Mouse (Mus musculus): ENCODE data around the gene Olfr1170. TPM values are rescaled to one million over a fixed set of nuclear protein-coding genes. Genes with fewer than 3 reads are reported as not detected.

The Olfr1170 gene
- not detected in 2 replicates for polyA plus RNA-seq (2015; fragmentation: Nextera tagmentation; extraction: Ambion mirVana)

DNA sequence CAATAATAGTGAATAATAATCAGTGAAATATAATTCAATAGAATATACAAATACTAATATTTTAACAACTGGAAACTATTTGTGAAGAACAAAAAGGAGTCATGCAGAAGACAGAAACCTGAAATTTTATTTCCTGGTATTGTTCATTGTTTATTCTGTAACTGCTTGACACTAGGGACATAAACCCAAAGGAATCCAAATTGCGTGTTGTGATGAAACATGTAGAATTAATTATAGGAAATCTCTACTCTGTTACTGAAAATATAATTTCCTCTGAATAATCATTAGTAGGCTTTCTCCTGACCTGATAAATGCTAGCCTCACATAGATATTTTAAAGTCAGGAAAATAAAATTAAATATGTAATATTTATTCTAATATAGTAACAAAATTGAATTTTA, at the start of gene Olfr1170:
Olfr1170 (minus strand) TSS at position 101 of the 400 bp plus-strand sequence.

DNA sequence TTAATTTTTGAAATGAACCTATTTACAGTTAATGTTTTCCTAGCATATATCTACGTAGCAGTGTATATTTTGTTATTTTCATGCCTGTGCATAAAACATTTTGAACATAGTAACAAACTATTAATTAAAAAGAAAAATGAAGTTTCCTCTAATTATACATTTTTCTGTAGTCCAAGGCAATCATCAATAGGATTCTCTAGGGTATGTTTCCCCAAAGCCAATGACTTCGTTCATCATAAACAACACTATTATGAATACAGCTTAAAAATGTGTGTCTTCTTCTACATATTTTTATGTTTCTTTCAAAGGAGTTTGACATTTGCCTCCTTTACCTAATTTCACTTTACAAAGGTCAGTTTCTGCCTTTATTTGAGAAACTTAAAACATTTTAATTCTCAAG, 46.6 kb downstream of the Olfr1170 start, which contains the start of gene Olfr1168:
Olfr1168 (plus strand) TSS at position 301 of the 400 bp plus-strand sequence.

Other genes with a start within 250 kb of the Olfr1170 start
- not detected in 2 replicates for gene Olfr1158, start 238.2 kb downstream of the Olfr1170 start, polyA plus RNA-seq (2015; fragmentation: Nextera tagmentation; extraction: Ambion mirVana)
- not detected in 2 replicates for gene Olfr1160, start 220.1 kb downstream of the Olfr1170 start, polyA plus RNA-seq (2015; fragmentation: Nextera tagmentation; extraction: Ambion mirVana)
- not detected in 2 replicates for gene Olfr1161, start 205.6 kb downstream of the Olfr1170 start, polyA plus RNA-seq (2015; fragmentation: Nextera tagmentation; extraction: Ambion mirVana)
- 0.05 TPM in 1 of 2 replicates, not detected in the other for gene Olfr73, start 190.6 kb downstream of the Olfr1170 start, polyA plus RNA-seq (2015; fragmentation: Nextera tagmentation; extraction: Ambion mirVana)
- gene Olfr1162, start 177.2 kb downstream of the Olfr1170 start, polyA plus RNA-seq (2015; fragmentation: Nextera tagmentation; extraction: Ambion mirVana): not detected in 2 replicates
- not detected in 2 replicates for gene Olfr1163, start 156.5 kb downstream of the Olfr1170 start, polyA plus RNA-seq (2015; fragmentation: Nextera tagmentation; extraction: Ambion mirVana)
- not detected in 2 replicates for gene Olfr1164, start 134.4 kb downstream of the Olfr1170 start, polyA plus RNA-seq (2015; fragmentation: Nextera tagmentation; extraction: Ambion mirVana)
- not detected in 2 replicates for gene Olfr1166, start 100.1 kb downstream of the Olfr1170 start, polyA plus RNA-seq (2015; fragmentation: Nextera tagmentation; extraction: Ambion mirVana)
- gene Olfr1167, start 73.1 kb downstream of the Olfr1170 start, polyA plus RNA-seq (2015; fragmentation: Nextera tagmentation; extraction: Ambion mirVana): not detected in 2 replicates
- gene Olfr1168, start 46.5 kb downstream of the Olfr1170 start, polyA plus RNA-seq (2015; fragmentation: Nextera tagmentation; extraction: Ambion mirVana): not detected in 2 replicates
- gene Olfr1173, start 51.5 kb upstream of the Olfr1170 start, polyA plus RNA-seq (2015; fragmentation: Nextera tagmentation; extraction: Ambion mirVana): not detected in 2 replicates
- not detected in 2 replicates for gene Olfr1174-ps, start 86.8 kb upstream of the Olfr1170 start, polyA plus RNA-seq (2015; fragmentation: Nextera tagmentation; extraction: Ambion mirVana)
- not detected in 2 replicates for gene Olfr1175-ps, start 98.9 kb upstream of the Olfr1170 start, polyA plus RNA-seq (2015; fragmentation: Nextera tagmentation; extraction: Ambion mirVana)
- gene Olfr1176, start 108.4 kb upstream of the Olfr1170 start, polyA plus RNA-seq (2015; fragmentation: Nextera tagmentation; extraction: Ambion mirVana): not detected in 2 replicates
- not detected in 2 replicates for gene Olfr1177-ps, start 118.2 kb upstream of the Olfr1170 start, polyA plus RNA-seq (2015; fragmentation: Nextera tagmentation; extraction: Ambion mirVana)
- gene Olfr1178, start 158.7 kb upstream of the Olfr1170 start, polyA plus RNA-seq (2015; fragmentation: Nextera tagmentation; extraction: Ambion mirVana): not detected in 2 replicates
- not detected in 2 replicates for gene Olfr1179, start 178.1 kb upstream of the Olfr1170 start, polyA plus RNA-seq (2015; fragmentation: Nextera tagmentation; extraction: Ambion mirVana)
- gene Olfr1180, start 190.8 kb upstream of the Olfr1170 start, polyA plus RNA-seq (2015; fragmentation: Nextera tagmentation; extraction: Ambion mirVana): not detected in 2 replicates
- gene Olfr1181, start 197.8 kb upstream of the Olfr1170 start, polyA plus RNA-seq (2015; fragmentation: Nextera tagmentation; extraction: Ambion mirVana): not detected in 2 replicates
- gene Gm13757, start 220.8 kb upstream of the Olfr1170 start, polyA plus RNA-seq (2015; fragmentation: Nextera tagmentation; extraction: Ambion mirVana): not detected in 2 replicates
- gene Olfr1183, start 226.5 kb upstream of the Olfr1170 start, polyA plus RNA-seq (2015; fragmentation: Nextera tagmentation; extraction: Ambion mirVana): not detected in 2 replicates

Data from urinary bladder, postnatal 0 days (tissue).